Mouse (Mus musculus): ENCODE results near the gene Fmc1. TPM values are rescaled to one million over a fixed set of nuclear protein-coding genes. Genes with fewer than 3 reads are reported as not detected.
"Not testable (repeated sequence)": the region's sequence is repeated elsewhere in the genome, so short reads cannot be mapped to it uniquely, and the experiment has no call there.

Gene Fmc1
- polyA plus RNA-seq, 1 experiment from 2014 or later, result 91.4 TPM

GRCm38 (mm10) chr6:38547707-38548106 is 14.4 kb downstream of the Fmc1 start:
- Histone ChIP-seq H3K4me1 (ENCODE audit: insufficient read depth, low read depth, low read length) (no peaks in the 10 kb centered on the region), H3K9ac (replicated peaks; ENCODE audit: low read depth) (no peak overlapping the region), H3K4me3 (ENCODE audit: low read depth, low read length) (no peak overlapping the region), H3K27ac (ENCODE audit: low read length) (no peak overlapping the region), H3K4me2 (replicated peaks; ENCODE audit: low read depth, low read length) (no peak overlapping the region), H3K27me3 (replicated peaks; ENCODE audit: insufficient read depth, low read length) (no peaks in the 10 kb centered on the region), H3K9me3 (ENCODE audit: low read length) (no peaks in the 10 kb centered on the region), H3K36me3 (ENCODE audit: insufficient read depth, low read length) (no peaks in the 10 kb centered on the region)
- WGBS, result 79% methylated on average over 1 of the region's 1 CpGs
- no peak for ATAC-seq
- TF ChIP-seq EP300 (IDR thresholded peaks at IDR 0.05) (no peak), CTCF (IDR thresholded peaks at IDR 0.05) (no peak)
- DNase-seq (ENCODE audit: low spot score), result no peak

- H3K9me3 ChIP-seq (ENCODE audit: low read length); H3K27me3 ChIP-seq (replicated peaks; ENCODE audit: insufficient read depth, low read length); DNase-seq (ENCODE audit: low spot score); H3K4me3 ChIP-seq (ENCODE audit: low read depth, low read length); H3K27ac ChIP-seq (ENCODE audit: low read length); H3K36me3 ChIP-seq (ENCODE audit: insufficient read depth, low read length); ATAC-seq; H3K9ac ChIP-seq (replicated peaks; ENCODE audit: low read depth); H3K4me2 ChIP-seq (replicated peaks; ENCODE audit: low read depth, low read length); H3K4me1 ChIP-seq (ENCODE audit: insufficient read depth, low read depth, low read length): not testable (repeated sequence)
- WGBS, result 93% methylated on average over 7 of the region's 7 CpGs
These were observed 15.3 kb downstream of the Fmc1 start for GRCm38 (mm10) chr6:38548595-38548994.

- 74% methylated on average over 6 of the region's 6 CpGs for WGBS
- not testable (repeated sequence) for H3K9me3 ChIP-seq (ENCODE audit: low read length); H3K36me3 ChIP-seq (ENCODE audit: insufficient read depth, low read length); H3K4me1 ChIP-seq (ENCODE audit: insufficient read depth, low read depth, low read length); ATAC-seq; DNase-seq (ENCODE audit: low spot score); H3K27me3 ChIP-seq (replicated peaks; ENCODE audit: insufficient read depth, low read length)
- Histone ChIP-seq H3K27ac (ENCODE audit: low read length) (peak overlapping the region; percentile 100), H3K9ac (replicated peaks; ENCODE audit: low read depth) (0 out of 2 replicates have a peak overlapping the region, but pooled peaks have one; percentile 92), H3K4me3 (ENCODE audit: low read depth, low read length) (peak overlapping the region; percentile 88; the same call in 1 of the 2 replicates), H3K4me2 (replicated peaks; ENCODE audit: low read depth, low read length) (peak overlapping the region; percentile 65)
These were observed 16.5 kb downstream of the Fmc1 start for GRCm38 (mm10) chr6:38549840-38550239.

- WGBS, result 2% methylated on average over 28 of the region's 28 CpGs
- Histone ChIP-seq H3K36me3 (ENCODE audit: insufficient read depth, low read length) (no peaks in the 10 kb centered on the region), H3K4me2 (replicated peaks; ENCODE audit: low read depth, low read length) (peak overlapping the region; percentile 65), H3K9me3 (ENCODE audit: low read length) (no peaks in the 10 kb centered on the region), H3K27me3 (replicated peaks; ENCODE audit: insufficient read depth, low read length) (no peaks in the 10 kb centered on the region), H3K4me1 (ENCODE audit: insufficient read depth, low read depth, low read length) (no peaks in the 10 kb centered on the region), H3K4me3 (ENCODE audit: low read depth, low read length) (peak overlapping the region; percentile 88), H3K9ac (replicated peaks; ENCODE audit: low read depth) (peak overlapping the region; percentile 92), H3K27ac (ENCODE audit: low read length) (peak overlapping the region; percentile 100)
- ATAC-seq, result peak; percentile 49
- TF ChIP-seq EP300 (IDR thresholded peaks at IDR 0.05), result no peak
- TF ChIP-seq CTCF (IDR thresholded peaks at IDR 0.05), result no peak
- DNase-seq (ENCODE audit: low spot score), result peak; percentile 90
These were observed 17.2 kb downstream of the Fmc1 start for GRCm38 (mm10) chr6:38550250-38551061.

- peak; percentile 96 for TF ChIP-seq EP300 (IDR thresholded peaks at IDR 0.05)
- TF ChIP-seq CTCF (IDR thresholded peaks at IDR 0.05), result no peak
- DNase-seq (ENCODE audit: low spot score), result peak; percentile 99
- WGBS, result under 1% methylated on average over 70 of the region's 98 CpGs
- Histone ChIP-seq H3K4me1 (ENCODE audit: insufficient read depth, low read depth, low read length) (no peaks in the 10 kb centered on the region), H3K4me2 (replicated peaks; ENCODE audit: low read depth, low read length) (peak within 1 kb of the TSS; percentile 65), H3K27ac (ENCODE audit: low read length) (peak within 1 kb of the TSS; percentile 100), H3K4me3 (ENCODE audit: low read depth, low read length) (peak within 1 kb of the TSS; percentile 88), H3K27me3 (replicated peaks; ENCODE audit: insufficient read depth, low read length) (no peaks in the 10 kb centered on the region), H3K9me3 (ENCODE audit: low read length) (no peaks in the 10 kb centered on the region), H3K36me3 (ENCODE audit: insufficient read depth, low read length) (no peaks in the 10 kb centered on the region), H3K9ac (replicated peaks; ENCODE audit: low read depth) (peak within 1 kb of the TSS; percentile 92)
- peak; percentile 92 for ATAC-seq
These were observed 18.0 kb downstream of the Fmc1 start, which contains the start of gene Luc7l2 for GRCm38 (mm10) chr6:38551062-38551988. Luc7l2 (plus strand) TSS chr6:38551334.

GRCm38 (mm10) chr6:38551989-38552635 is 18.8 kb downstream of the Fmc1 start:
- peak overlapping the region; percentile 90 for H3K9ac ChIP-seq (replicated peaks; ENCODE audit: low read depth)
- 0% methylated on average over 31 of the region's 32 CpGs for WGBS
- H3K4me1 ChIP-seq (ENCODE audit: insufficient read depth, low read depth, low read length), result no peaks in the 10 kb centered on the region
- peak overlapping the region; percentile 99 for H3K27ac ChIP-seq (ENCODE audit: low read length)
- peak; percentile 55; the same call in 1 of the 2 replicates for TF ChIP-seq EP300 (IDR thresholded peaks at IDR 0.05)
- no peak for TF ChIP-seq CTCF (IDR thresholded peaks at IDR 0.05)
- H3K27me3 ChIP-seq (replicated peaks; ENCODE audit: insufficient read depth, low read length), result no peaks in the 10 kb centered on the region
- H3K4me2 ChIP-seq (replicated peaks; ENCODE audit: low read depth, low read length), result peak overlapping the region; percentile 57
- H3K4me3 ChIP-seq (ENCODE audit: low read depth, low read length), result peak overlapping the region; percentile 88
- no peaks in the 10 kb centered on the region for H3K36me3 ChIP-seq (ENCODE audit: insufficient read depth, low read length)
- no peaks in the 10 kb centered on the region for H3K9me3 ChIP-seq (ENCODE audit: low read length)
- DNase-seq (ENCODE audit: low spot score) (peak; percentile 99), ATAC-seq (peak; percentile 88)

Data from lung, postnatal 0 days (tissue).